8 mouse cellular contexts compared by ENCODE assay signal in the genomic region with DNA sequence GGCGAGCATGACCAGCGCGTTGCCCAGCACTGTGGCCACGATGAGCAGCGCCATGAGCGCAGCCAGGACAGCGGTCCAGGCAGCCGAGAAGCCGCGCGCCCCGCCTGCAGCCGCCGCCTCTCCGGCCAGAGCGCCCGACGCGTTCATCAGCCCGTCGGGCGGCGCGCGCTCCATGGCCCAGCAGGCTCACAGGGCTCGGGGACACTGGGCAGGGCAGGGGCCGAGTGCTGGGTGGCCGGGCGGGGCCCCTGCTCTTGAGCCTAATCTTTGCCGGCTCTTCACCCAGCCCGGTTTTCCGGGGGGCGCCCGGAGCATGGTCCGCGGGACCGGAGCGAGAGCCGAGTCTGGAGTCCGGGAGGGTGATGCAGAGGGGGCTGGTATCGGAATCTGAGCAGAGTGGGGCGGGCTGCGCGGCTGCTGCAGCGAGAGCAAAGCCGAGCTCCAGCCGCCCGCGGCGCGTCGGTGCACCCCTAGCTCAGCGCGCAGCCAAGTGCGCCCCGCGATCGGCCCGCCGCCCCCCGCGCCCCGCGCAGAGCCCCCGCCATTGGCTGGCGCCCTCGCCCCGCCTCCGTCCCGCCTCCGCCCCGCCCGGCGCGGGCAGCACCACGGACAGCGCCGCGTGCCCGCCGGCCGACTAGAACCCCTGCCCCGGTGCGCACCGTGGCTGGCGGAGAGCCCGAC. TPM values are rescaled to one million over a fixed set of nuclear protein-coding genes. Genes with fewer than 3 reads are reported as not detected.
DNase-seq lines count a peak whose midpoint lies in the region; ATAC-seq lines count a peak whose summit lies in the region.

A gene (minus strand): TSS at position 511 of the 681 bp plus-strand sequence.

- H3K4me1 ChIP-seq in hindbrain, embryonic 15.5 days (replicated peaks): peaks cover 32% of the 10 kb centered on the region

- H3K36me3 ChIP-seq in hindbrain, embryonic 15.5 days: no peaks in the 10 kb centered on the region

- peak within 1 kb of the TSS; percentile 45 for H3K4me3 ChIP-seq in hindbrain, embryonic 15.5 days

- H3K4me2 ChIP-seq in hindbrain, embryonic 15.5 days: peak within 1 kb of the TSS; percentile 90

- ATAC-seq in hindbrain, embryonic 15.5 days (ENCODE audit: low FRiP score, low read depth): peak; percentile 74
- peak; percentile 74 for ATAC-seq in megakaryocyte, adult 5-6 weeks (ENCODE audit: poor library complexity, severe bottlenecking)

- peak within 1 kb of the TSS; percentile 34 for H3K9ac ChIP-seq in hindbrain, embryonic 15.5 days

- H3K27ac ChIP-seq in hindbrain, embryonic 15.5 days (replicated peaks): no peak within 1 kb of the TSS

- intact Hi-C loops in left cerebral cortex, postnatal 10 days (cut with DNase I): no loop called here

- peaks cover 31% of the 10 kb centered on the region for H3K27me3 ChIP-seq in hindbrain, embryonic 15.5 days

- H3K9me3 ChIP-seq in hindbrain, embryonic 15.5 days: no peaks in the 10 kb centered on the region

- peak; percentile 54 for DNase-seq in NIH3T3 (ENCODE audit: low read depth)
- peak; percentile 76 to 86 for DNase-seq in cerebellum, adult 18-20 months
- peak; percentile 59 for DNase-seq in forelimb bud, embryonic 11.5 days (ENCODE audit: low read depth, low spot score)
- peak in 1 of 2 experiments; percentile 88 for DNase-seq in left cerebral cortex, postnatal 10 days (ENCODE audit: extremely low spot score in 1 of 2, low spot score in 2 of 2)
- DNase-seq in right cerebral cortex, postnatal 25 days: peak; percentile 75
- peak; percentile 83 for DNase-seq in yolk sac, embryonic 10.5 days (ENCODE audit: low spot score)

- WGBS in hindbrain, embryonic 15.5 days: under 1% methylated on average over 75 of the region's 87 CpGs

RNA-seq across cellular contexts. Expression of the gene that starts here (rescaled TPM):
- 2.0 and 2.6 TPM in 2 replicates for polyA plus RNA-seq in hindbrain, embryonic 15.5 days (2015; fragmentation: Nextera tagmentation; extraction: Ambion mirVana)
- 10 to 100 TPM; 35.9 to 42.1 TPM for total RNA-seq in left cerebral cortex, postnatal 10 days (2021)
- total RNA-seq in megakaryocyte, adult 5-6 weeks (2015): 0.04 TPM in 1 of 2 replicates, not detected in the other
- total RNA-seq in megakaryocyte, adult 5-6 weeks (2017): not detected in 2 replicates

Comparison
In these comparisons a context has a peak if more than half of its experiments do, and no peak if none do; other contexts are left out.
1. RNA of the gene that starts here (total RNA-seq): 35.9 to 42.1 TPM in left cerebral cortex, postnatal 10 days; 0.04 TPM in megakaryocyte, adult 5-6 weeks; every median in the first group is over 10 times any median in the second.
2. Peak in ATAC-seq in megakaryocyte, adult 5-6 weeks; RNA of the gene not detected or under 1 TPM.